Mouse (Mus musculus) heart, adult 11 months (tissue): ENCODE data around the gene Sox10.
A peak's percentile ranks its signal among the peaks of the same experiment; 100 is the strongest.

Experiments
- DNase-seq: peaks from one replicate; pipeline ENCODE4 v3.0.0; 2022

Gene Sox10

DNA sequence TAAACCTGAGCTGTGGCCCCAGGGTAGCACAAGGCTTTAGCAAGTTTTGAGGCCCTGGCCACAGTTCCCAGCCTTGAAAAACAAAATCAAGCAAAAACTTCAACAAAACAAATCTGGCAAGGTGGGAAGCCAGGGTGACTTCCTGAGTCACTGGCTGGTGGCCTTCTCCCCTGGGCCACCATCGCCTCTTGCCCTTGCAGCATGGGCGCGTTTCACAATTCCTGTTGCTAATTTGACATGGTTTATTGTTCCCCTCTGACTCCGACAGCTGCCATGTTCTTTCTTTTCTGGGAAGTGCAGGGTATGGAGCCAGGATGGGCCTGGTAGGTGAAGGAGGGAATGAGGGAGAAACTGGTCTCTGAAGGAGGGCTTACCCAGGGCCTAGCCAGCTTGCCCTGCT is 42.9 kb downstream of the Sox10 start:
- peak; percentile 89 for DNase-seq

DNA sequence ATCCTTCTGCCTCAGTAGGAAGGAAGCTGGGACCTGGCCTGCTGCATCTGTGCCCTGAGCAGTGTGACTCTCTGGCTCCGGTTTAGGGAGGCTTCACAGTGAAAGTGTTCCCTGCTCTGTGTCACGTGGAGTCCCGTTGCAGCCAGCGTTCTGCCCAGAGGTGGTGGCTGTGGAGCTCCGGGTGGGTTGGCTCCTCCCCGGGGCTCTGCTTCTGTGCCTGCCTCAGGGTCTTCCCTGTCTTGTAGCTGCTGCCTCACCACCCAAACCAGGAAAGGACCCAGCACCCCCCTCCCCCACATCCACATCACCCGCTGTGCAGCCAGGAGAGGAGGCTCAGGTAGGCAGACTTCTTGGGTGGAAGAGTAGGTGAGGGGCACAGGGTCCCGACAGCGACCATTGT is 45.5 kb downstream of the Sox10 start:
- DNase-seq = peak; percentile 94

DNA sequence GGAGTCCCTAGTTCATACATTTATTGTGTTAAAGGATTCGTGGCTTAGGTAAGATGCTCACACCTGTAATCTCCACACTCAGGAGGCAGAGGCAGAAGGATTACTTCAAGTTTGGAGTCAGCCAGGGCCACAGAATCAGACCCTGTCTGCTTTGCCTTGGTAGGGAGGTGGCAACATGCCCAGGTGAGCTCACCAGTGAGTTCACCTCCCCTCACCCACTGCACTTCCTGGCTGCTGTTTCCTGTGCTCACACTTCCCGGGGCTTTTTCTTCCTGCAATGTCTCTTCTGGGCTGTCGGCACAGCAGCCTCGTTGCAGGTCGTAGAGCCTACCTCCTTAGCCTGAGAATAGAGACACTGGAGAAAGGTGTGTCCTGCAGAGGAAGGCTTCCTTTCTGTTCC is 49.8 kb downstream of the Sox10 start:
- peak; percentile 91 for DNase-seq

DNA sequence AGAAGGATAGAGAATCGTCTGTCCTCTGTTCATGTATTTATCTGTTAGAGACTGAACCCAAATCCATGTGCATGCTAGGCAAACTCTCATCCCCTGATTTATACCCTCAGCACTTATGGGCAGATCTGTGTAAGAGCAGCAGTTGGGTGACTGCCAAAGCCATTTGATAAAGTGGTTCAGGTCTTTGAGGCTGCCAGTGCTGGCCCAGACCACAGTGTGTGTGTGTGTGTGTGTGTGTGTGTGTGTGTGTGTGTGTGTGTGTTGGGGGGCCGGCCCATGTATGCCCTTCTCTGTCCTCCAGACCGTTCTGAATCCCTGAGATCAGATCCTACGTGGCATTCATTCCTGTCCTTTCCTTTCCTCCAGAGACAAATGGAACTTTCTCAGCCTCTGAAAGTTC is 53.3 kb downstream of the Sox10 start:
- peak; percentile 94 for DNase-seq

DNA sequence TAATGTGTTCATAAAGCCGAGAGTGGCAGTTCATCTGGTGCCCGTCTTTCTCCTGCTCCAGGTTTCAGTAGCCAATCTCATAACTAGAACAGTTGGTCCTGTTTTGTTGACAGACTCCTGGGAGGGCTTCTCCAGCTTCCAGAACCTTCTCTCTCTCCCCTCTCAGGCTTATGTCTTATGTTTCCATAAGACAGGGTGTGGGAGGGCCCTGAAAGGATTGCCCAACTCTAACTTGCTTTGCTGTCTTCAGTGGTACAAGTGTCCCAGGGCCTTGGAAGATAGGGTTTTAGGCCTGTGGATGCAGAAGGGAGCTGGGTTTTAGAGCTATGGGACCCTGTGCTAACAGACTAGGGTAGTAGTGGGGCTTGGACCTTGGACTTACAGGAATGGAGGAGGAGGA is 54.5 kb downstream of the Sox10 start:
- peak; percentile 89 for DNase-seq

DNA sequence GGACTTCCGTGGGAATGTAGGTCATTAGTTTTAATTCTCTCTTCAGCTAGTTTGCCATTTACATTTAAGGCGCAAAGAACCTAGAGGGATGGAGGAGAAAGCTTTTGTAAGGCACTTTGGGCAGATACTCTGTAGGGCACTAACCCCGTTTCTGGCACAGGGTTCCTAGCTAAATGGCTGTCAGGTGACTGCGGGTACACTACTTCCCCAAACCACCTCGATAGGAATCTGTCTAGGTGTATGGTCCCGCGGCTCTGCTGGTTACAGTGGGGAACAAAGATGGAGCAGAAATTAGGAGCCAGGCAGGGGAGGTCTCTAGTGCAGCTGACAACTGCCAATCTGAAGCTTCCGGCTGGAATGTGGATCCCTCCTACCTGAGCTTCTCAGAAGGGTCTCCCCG is 55.0 kb downstream of the Sox10 start:
- peak; percentile 85 for DNase-seq

DNA sequence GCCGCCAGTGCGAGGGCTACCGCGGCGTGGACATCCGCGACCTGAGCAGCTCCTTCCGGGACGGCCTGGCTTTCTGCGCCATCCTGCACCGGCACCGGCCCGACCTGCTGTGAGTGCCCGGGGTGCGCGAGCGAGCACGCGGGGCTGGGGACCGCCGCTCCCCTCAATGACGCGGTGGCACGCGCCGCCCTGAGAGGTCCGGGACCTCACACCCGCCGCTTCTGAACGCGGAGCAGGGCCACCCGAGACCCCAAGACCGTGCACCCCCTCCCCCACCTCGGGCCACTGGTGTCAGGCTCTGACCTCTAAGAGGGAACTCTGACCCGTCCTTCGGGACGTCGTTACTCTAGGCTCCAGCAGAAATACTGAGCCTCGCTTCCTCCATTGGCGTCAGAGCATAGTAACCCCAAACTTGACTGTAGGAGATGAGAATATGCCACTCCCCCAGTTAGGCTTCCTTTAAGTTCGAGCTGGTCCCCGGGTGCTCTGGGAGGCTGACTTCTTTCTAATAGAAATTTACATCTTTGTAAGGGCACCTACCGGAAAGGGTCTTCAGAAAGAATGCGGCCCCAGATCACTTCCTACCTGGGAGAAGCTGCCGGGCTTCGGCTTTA is 55.6 kb downstream of the Sox10 start:
- peak; percentile 95 for DNase-seq

DNA sequence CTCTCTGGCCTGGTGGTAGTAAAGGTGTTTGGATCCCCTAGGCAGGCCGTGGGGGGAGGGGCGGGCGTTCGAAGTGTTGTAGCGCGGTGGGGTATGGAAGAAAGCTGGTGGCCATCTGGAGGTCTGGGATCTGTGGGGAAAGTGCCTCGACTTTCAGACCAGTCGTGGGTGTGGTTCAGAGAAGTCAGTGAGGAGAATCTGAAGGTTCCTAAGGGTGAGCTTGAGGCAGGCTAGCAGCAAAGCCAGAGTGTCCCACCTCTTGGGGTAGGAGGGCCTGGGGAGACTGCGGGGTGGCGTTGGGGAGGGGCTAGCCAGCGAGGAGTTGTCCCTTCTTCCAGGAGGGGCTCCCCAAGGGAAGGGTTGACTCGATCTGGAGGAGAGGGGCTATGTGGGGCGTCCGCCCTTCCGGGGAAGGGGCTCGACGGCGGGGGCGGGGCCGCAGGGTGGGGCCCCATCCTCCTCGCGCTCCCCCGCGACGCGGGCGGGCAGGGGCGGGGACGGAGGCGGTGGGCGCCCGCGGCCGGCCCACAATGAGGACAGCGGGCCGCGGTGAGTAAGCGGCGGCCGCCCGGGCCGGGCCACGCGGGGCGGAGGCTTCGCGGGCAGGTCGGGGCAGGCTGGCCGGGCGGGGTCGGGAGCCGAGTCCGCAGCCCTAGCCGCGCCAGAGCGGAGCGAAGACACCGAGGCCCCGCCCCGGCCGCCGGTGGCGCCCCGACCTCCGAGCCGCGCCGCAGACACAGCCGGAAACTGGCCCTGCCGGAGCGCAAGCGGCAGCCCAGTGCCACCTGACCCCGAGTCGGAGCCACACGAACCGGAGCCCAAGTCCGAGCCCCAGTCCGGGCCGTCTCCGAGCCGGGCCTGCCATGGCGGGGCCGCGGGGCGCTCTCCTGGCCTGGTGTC is 56.4 kb downstream of the Sox10 start, which contains the start of gene Micall1:
Micall1 (plus strand) TSS at position 478 of the 900 bp plus-strand sequence.
- peak; percentile 98 for DNase-seq

DNA sequence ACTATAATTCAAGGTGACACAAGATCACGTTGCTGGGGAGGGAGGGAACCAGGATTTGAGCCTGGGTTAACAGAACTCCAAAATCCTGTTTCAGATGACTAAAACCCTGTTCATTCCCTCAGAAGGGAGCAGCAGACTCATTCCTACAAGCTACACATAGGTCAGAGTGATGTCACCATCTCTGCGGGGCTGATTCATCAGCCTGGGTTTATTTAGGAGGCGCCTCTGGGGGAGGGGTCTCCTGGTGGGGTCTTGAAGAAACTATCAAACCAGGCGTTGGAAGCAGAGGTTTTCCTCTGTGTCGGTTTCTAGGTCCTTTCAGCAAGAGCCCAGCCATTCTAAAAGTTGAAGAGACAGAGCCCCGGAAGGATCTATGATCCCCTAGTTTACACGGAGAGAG is 57.1 kb downstream of the Sox10 start:
- DNase-seq = no peak

DNA sequence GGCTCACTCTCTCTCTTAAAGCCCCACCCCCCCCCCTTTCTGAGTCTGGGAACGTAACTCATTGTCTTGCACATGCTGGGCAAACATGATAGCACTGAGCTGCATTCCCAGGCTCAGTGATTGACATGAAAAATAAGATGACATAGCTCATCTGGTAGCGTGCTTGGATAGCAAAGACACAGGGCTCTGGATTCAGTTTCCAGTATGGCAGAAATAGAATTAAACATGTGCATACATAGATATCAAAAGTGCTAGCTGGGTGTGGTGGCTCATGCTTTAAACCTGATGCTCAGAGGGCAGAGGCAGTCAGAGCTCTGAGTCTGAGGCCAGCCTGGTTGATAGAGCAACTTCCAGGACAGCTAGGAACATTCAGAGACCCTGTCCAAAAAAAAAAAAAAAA is 59.2 kb downstream of the Sox10 start:
- no peak for DNase-seq
